Mouse (Mus musculus): ENCODE measurements around the gene Hnrnph1. TPM values are rescaled to one million over a fixed set of nuclear protein-coding genes. Genes with fewer than 3 reads are reported as not detected.

The Hnrnph1 gene
- polyA plus RNA-seq, 1 experiment from 2014 or later = 854 TPM

GRCm38 (mm10) chr11:50431134-50432068, 54.6 kb downstream of the Hnrnph1 start:
- Histone ChIP-seq H3K27me3 (ENCODE audit: control insufficient read depth, insufficient read depth, low read length) (no peaks in the 10 kb centered on the region), H3K4me2 (replicated peaks; ENCODE audit: low read depth, low read length) (peak overlapping the region; percentile 76), H3K9me3 (ENCODE audit: control insufficient read depth, low read length) (no peaks in the 10 kb centered on the region), H3K4me1 (replicated peaks; ENCODE audit: control insufficient read depth, insufficient read depth, low read length) (no peaks in the 10 kb centered on the region), H3K27ac (ENCODE audit: low read depth, low read length) (peak overlapping the region; percentile 93), H3K36me3 (ENCODE audit: control insufficient read depth, insufficient read depth, low read length) (no peaks in the 10 kb centered on the region), H3K4me3 (ENCODE audit: low read depth, low read length) (peak overlapping the region; percentile 75), H3K9ac (ENCODE audit: low read depth, low read length) (peak overlapping the region; percentile 91)
- 26% methylated on average over 32 of the region's 32 CpGs for WGBS
- peak; percentile 48 for ATAC-seq (ENCODE audit: low FRiP score)
- peak; percentile 38 for DNase-seq (ENCODE audit: low spot score)

- Histone ChIP-seq H3K4me1 (replicated peaks; ENCODE audit: control insufficient read depth, insufficient read depth, low read length) (no peaks in the 10 kb centered on the region), H3K27ac (ENCODE audit: low read depth, low read length) (no peak overlapping the region), H3K27me3 (ENCODE audit: control insufficient read depth, insufficient read depth, low read length) (no peaks in the 10 kb centered on the region), H3K36me3 (ENCODE audit: control insufficient read depth, insufficient read depth, low read length) (no peaks in the 10 kb centered on the region), H3K4me3 (ENCODE audit: low read depth, low read length) (no peak overlapping the region), H3K4me2 (replicated peaks; ENCODE audit: low read depth, low read length) (no peak overlapping the region), H3K9me3 (ENCODE audit: control insufficient read depth, low read length) (no peaks in the 10 kb centered on the region), H3K9ac (ENCODE audit: low read depth, low read length) (no peak overlapping the region)
- ATAC-seq (ENCODE audit: low FRiP score) (no peak), DNase-seq (ENCODE audit: low spot score) (no peak)
- WGBS = 92% methylated on average over 3 of the region's 3 CpGs
These were observed 55.3 kb downstream of the Hnrnph1 start for GRCm38 (mm10) chr11:50432069-50432440.

GRCm38 (mm10) chr11:50432896-50433295, 56.1 kb downstream of the Hnrnph1 start:
- no peak overlapping the region for H3K9ac ChIP-seq (ENCODE audit: low read depth, low read length)
- no peak overlapping the region for H3K4me3 ChIP-seq (ENCODE audit: low read depth, low read length)
- H3K27ac ChIP-seq (ENCODE audit: low read depth, low read length) = no peak overlapping the region
- DNase-seq (ENCODE audit: low spot score) (no peak), ATAC-seq (ENCODE audit: low FRiP score) (no peak)
- no peak overlapping the region for H3K4me2 ChIP-seq (replicated peaks; ENCODE audit: low read depth, low read length)
- no peaks in the 10 kb centered on the region for H3K4me1 ChIP-seq (replicated peaks; ENCODE audit: control insufficient read depth, insufficient read depth, low read length)
- no peaks in the 10 kb centered on the region for H3K36me3 ChIP-seq (ENCODE audit: control insufficient read depth, insufficient read depth, low read length)
- H3K9me3 ChIP-seq (ENCODE audit: control insufficient read depth, low read length) = no peaks in the 10 kb centered on the region
- WGBS = 89% methylated on average over 5 of the region's 5 CpGs
- no peaks in the 10 kb centered on the region for H3K27me3 ChIP-seq (ENCODE audit: control insufficient read depth, insufficient read depth, low read length)

MicroRNA genes within 50 kb of the gene (microRNA counts, 519-probe panel; counts per million panel counts)
- 4,210 counts per million, percentile 42 among the panel's probes with 10 or more counts for microRNA mmu-miR-804

Other genes starting within 250 kb of the Hnrnph1 start
- 22.0 and 29.3 TPM in 2 replicates for gene Tbc1d9b, start 245.6 kb upstream of the Hnrnph1 start, polyA plus RNA-seq (2014; fragmentation: Nextera tagmentation; extraction: Ambion mirVana)
- 21.9 and 22.4 TPM in 2 replicates for gene Mrnip, start 202.5 kb upstream of the Hnrnph1 start, polyA plus RNA-seq (2014; fragmentation: Nextera tagmentation; extraction: Ambion mirVana)
- gene Sqstm1, start 166.2 kb upstream of the Hnrnph1 start, polyA plus RNA-seq (2014; fragmentation: Nextera tagmentation; extraction: Ambion mirVana) = 165 and 188 TPM in 2 replicates
- 17.9 and 19.6 TPM in 2 replicates for gene Mgat4b, start 166.1 kb upstream of the Hnrnph1 start, polyA plus RNA-seq (2014; fragmentation: Nextera tagmentation; extraction: Ambion mirVana)
- 0.94 and 1.3 TPM in 2 replicates for gene Ltc4s, start 138.4 kb upstream of the Hnrnph1 start, polyA plus RNA-seq (2014; fragmentation: Nextera tagmentation; extraction: Ambion mirVana)
- gene Maml1, start 84.7 kb upstream of the Hnrnph1 start, polyA plus RNA-seq (2014; fragmentation: Nextera tagmentation; extraction: Ambion mirVana) = 9.2 and 10.1 TPM in 2 replicates
- gene Canx, start 51.3 kb upstream of the Hnrnph1 start, polyA plus RNA-seq (2014; fragmentation: Nextera tagmentation; extraction: Ambion mirVana) = 242 and 267 TPM in 2 replicates
- 0.22 and 0.51 TPM in 2 replicates for gene Cby3, start 22.5 kb upstream of the Hnrnph1 start, polyA plus RNA-seq (2014; fragmentation: Nextera tagmentation; extraction: Ambion mirVana)
- 25.9 and 29.9 TPM in 2 replicates for gene Rufy1, start 54.1 kb downstream of the Hnrnph1 start, polyA plus RNA-seq (2014; fragmentation: Nextera tagmentation; extraction: Ambion mirVana)
- 1.8 and 2.4 TPM in 2 replicates for gene Adamts2, start 225.1 kb downstream of the Hnrnph1 start, polyA plus RNA-seq (2014; fragmentation: Nextera tagmentation; extraction: Ambion mirVana)

Measured in hindbrain, embryonic 11.5 days (tissue).